Mouse (Mus musculus) stomach, embryonic 16.5 days (tissue): ENCODE measurements around the gene Plxna2. TPM values are rescaled to one million over a fixed set of nuclear protein-coding genes. Genes with fewer than 3 reads are reported as not detected.
A peak's percentile ranks its signal among the peaks of the same experiment; 100 is the strongest.

Experiments used
- ATAC-seq: fragments of 200-750 bp; cut with Nextera tagmentation; 2 replicates; pipeline ENCODE4 v1.8.0; 2017; ENCODE audit warnings: moderate number of reproducible peaks, moderate TSS enrichment; ENCODE audit not compliant: insufficient read depth, low FRiP score
- H3K27ac ChIP-seq: fragments of 300-500 bp; sonication (generic); 2 replicates; pipeline ENCODE4 v1.5.1; 2014; ENCODE audit warnings: low read length
- H3K27me3 ChIP-seq: fragments of 300-500 bp; sonication (generic); 2 replicates; pipeline ENCODE4 v1.6.1; 2014; ENCODE audit warnings: low read length, control low read depth, mixed read lengths; ENCODE audit not compliant: control insufficient read depth, insufficient read depth
- H3K36me3 ChIP-seq: fragments of 300-500 bp; sonication (generic); 2 replicates; pipeline ENCODE4 v1.6.1; 2014; ENCODE audit warnings: low read length; ENCODE audit not compliant: control insufficient read depth, insufficient read depth
- H3K4me1 ChIP-seq: fragments of 300-500 bp; sonication (generic); 2 replicates; pipeline ENCODE4 v1.6.1; 2014; ENCODE audit warnings: low read length, control low read depth, mixed read lengths; ENCODE audit not compliant: control insufficient read depth, insufficient read depth
- H3K4me2 ChIP-seq: fragments of 300-500 bp; sonication (generic); 2 replicates; pipeline ENCODE4 v1.6.1; 2014; ENCODE audit warnings: low read depth, low read length, mixed read lengths
- H3K4me3 ChIP-seq: fragments of 300-500 bp; sonication (generic); replicated peaks from 2 replicates; pipeline ENCODE4 v1.5.1; 2014; ENCODE audit warnings: mild to moderate bottlenecking, low read length
- H3K9ac ChIP-seq: fragments of 300-500 bp; sonication (generic); 2 replicates; pipeline ENCODE4 v1.6.1; 2014; ENCODE audit warnings: low read length
- H3K9me3 ChIP-seq: fragments of 300-500 bp; sonication (generic); replicated peaks from 2 replicates; pipeline ENCODE4 v1.6.1; 2016; ENCODE audit warnings: low read length, control low read depth; ENCODE audit not compliant: control insufficient read depth
- WGBS: fragments of 180-500 bp; shearing (Covaris S2); extraction: QIAGEN DNeasy Blood & Tissue Kit; methylation state at CpG from one replicate; pipeline ENCODE4 v1.1.7; 2014; 5-methylcytosine and 5-hydroxymethylcytosine counted together
- polyA plus RNA-seq: library from polyadenylated mRNA; unstranded; fragments of >200 nt; fragmentation: Nextera tagmentation; extraction: Ambion mirVana; gene quantifications from 2 replicates; pipeline ENCODE4 v1.2.1, GENCODE M21; 2015

Plxna2 gene
- polyA plus RNA-seq, 1 experiment from 2014 or later = 8.2 TPM

DNA sequence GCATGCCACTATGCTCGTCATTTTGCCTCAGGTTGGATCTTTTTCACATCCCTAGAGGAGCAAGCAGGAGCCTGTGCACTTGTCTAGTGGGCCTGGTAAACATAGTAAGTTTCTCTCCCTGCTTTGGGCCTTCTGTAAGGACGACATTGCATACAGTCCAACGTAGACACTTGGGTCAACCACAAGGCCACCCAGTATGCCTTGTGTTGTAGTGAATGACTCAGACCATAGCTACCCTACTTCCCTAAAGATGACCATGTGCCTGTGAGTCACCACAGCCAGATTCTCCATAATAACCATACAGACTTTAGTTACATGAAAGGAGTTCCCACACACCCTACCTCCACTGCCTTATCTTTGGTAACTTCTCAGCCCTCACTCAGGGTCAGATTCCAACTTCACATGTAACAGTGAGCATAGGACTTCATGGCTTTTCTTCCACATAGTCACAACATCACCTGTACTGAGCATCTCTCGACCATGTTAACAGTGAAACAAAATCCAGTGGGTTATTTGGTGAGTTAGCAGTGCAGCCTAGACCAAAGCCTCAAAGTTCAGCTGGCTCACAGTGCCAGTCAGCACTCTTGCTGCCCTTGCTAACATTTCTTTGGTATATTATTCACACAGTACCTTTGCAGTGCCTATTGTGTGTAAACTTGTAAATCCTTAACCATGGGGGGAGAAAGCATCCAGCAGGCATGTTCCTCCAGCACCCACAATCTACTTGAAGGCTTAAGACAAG, 53.9 kb downstream of the Plxna2 start:
- Histone ChIP-seq H3K9me3 (no peaks in the 10 kb centered on the region), H3K4me3 (no peak overlapping the region), H3K4me2 (no peak overlapping the region), H3K27ac (no peak overlapping the region), H3K9ac (no peak overlapping the region), H3K27me3 (no peaks in the 10 kb centered on the region), H3K4me1 (peaks cover 7% of the 10 kb centered on the region; the same call in 1 of the 2 replicates), H3K36me3 (no peaks in the 10 kb centered on the region)
- WGBS = 75% methylated on average over 4 of the region's 4 CpGs
- no peak for ATAC-seq

DNA sequence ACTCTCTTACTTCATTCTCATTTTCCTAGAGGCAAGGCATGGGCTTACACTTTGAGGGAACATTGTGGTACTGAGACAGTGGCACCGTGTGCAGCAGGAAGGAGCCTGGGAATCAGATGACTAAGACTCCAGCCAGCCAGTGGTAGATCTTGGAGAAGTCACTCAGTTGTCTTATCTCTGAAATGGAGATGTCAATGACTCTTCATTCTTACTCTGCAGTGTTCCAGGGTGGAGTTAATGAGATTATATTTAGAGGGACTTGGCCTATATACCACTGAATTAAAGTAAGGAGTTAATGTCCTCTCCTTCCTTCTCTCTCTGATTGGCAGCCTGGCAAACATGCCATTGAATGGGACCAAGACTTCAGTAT, 54.5 kb downstream of the Plxna2 start:
- Histone ChIP-seq H3K27me3 (no peaks in the 10 kb centered on the region), H3K4me1 (peaks cover 11% of the 10 kb centered on the region), H3K27ac (no peak overlapping the region), H3K9me3 (no peaks in the 10 kb centered on the region), H3K36me3 (no peaks in the 10 kb centered on the region), H3K4me3 (no peak overlapping the region), H3K4me2 (no peak overlapping the region), H3K9ac (no peak overlapping the region)
- ATAC-seq = no peak
- WGBS = 90% methylated on average over 1 of the region's 1 CpGs

DNA sequence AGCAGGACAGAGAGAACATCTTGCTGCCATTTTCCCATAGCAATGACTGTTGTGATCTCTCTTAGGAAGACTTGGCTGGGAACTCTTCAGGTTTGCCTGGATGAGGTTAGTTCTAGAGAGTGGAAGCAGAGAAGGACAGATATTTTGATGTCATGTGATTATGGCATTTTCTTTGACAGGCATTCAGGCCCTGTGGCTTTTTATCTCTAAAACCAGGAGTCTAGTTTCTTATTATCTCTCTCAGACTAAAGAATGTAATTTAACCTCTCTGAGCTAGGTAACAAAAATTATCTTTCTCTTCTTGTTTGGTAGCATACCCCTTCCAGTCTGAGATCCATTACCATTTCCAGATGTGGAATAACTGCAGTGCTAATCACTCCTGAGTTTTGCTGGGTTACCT, 55.2 kb downstream of the Plxna2 start:
- no peak for ATAC-seq
- Histone ChIP-seq H3K4me1 (peaks cover 17% of the 10 kb centered on the region), H3K36me3 (no peaks in the 10 kb centered on the region), H3K27ac (no peak overlapping the region), H3K9ac (no peak overlapping the region), H3K27me3 (no peaks in the 10 kb centered on the region), H3K4me2 (no peak overlapping the region), H3K9me3 (no peaks in the 10 kb centered on the region), H3K4me3 (no peak overlapping the region)

DNA sequence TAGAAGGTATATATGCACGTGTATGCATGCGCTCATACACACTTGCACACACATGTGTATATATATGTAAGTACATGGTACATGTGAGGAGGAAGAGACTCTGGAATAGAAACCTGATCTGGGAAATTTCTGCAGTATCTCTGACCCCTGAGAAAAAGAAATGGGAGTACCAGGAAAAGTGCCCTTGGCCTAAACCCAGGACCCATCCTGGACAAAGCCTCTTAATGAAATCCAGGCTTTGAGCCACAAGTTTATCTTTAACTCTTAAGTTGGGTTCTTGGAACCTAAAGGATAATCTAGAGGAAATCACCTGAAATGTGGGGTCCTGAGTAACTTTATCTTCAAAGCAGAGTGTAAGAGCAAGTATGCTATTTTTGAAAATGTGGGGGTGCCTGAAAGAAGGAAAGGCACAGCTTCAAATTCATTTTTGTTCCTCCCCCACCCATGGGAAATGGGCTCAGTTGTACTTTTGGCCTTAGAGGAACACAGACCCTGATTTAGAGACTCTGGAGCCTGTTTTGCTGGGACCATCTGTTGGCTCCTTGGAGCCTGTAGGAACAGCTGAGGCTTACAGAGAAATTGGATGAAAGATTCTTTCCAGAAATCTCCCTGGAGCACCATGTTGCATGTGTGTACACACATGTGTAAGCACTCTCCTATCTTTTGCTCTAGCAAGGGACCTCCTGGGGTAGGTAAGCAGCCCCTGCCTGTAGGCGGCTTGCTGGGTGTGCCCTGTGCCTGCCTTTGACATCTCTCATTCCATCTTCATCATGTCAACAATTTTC, 57.3 kb downstream of the Plxna2 start:
- 71% methylated on average over 3 of the region's 3 CpGs for WGBS
- ATAC-seq = no peak
- no peaks in the 10 kb centered on the region for H3K36me3 ChIP-seq
- H3K27ac ChIP-seq = peak overlapping the region; percentile 83
- H3K4me1 ChIP-seq = peaks cover 33% of the 10 kb centered on the region
- H3K9ac ChIP-seq = no peak overlapping the region
- no peaks in the 10 kb centered on the region for H3K9me3 ChIP-seq
- H3K27me3 ChIP-seq = no peaks in the 10 kb centered on the region
- no peak overlapping the region for H3K4me3 ChIP-seq
- no peak overlapping the region for H3K4me2 ChIP-seq

DNA sequence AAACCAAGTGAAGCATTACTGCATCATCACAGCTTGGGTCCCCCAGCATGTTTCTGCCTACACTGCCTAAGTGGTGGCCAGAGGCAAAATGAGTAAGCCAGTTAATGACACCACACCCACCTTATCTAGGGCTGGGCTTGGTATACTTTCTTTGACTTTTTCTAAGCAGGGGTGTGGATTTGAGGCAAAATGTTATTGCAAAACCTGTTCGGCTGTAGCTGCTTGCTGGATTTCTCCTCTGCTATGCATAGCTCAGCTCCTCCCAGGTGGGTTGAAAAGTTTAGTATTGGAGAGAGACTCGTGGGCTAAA, 57.8 kb downstream of the Plxna2 start:
- Histone ChIP-seq H3K9me3 (no peaks in the 10 kb centered on the region), H3K27me3 (no peaks in the 10 kb centered on the region), H3K36me3 (no peaks in the 10 kb centered on the region), H3K9ac (no peak overlapping the region), H3K4me3 (no peak overlapping the region), H3K4me2 (peak overlapping the region; percentile 5; the same call in 1 of the 2 replicates), H3K4me1 (peaks cover 39% of the 10 kb centered on the region), H3K27ac (peak overlapping the region; percentile 83)
- peak; percentile 93 for ATAC-seq
- 29% methylated on average over 2 of the region's 2 CpGs for WGBS

DNA sequence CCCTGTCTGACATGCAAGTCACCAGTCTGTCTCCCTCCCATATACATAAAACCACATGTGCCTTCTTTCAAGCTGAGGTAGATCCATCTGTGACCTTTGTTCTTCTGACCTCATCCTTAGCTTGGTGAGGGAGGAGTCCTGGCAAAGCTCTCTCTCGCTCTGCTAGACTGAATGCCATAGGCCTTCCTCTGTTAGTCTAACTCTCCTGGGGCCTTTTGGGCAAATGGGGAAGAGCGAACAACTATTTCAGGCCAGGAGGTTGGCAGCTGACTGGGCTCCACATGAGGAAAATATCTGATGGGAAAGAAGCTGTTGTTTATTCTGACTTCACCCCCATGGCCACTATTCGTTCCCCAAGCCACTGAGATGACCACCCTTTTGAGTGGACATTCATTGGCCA, 59.9 kb downstream of the Plxna2 start:
- Histone ChIP-seq H3K27me3 (no peaks in the 10 kb centered on the region), H3K9me3 (no peaks in the 10 kb centered on the region), H3K4me1 (peaks cover 48% of the 10 kb centered on the region), H3K4me3 (no peak overlapping the region), H3K27ac (peak overlapping the region; percentile 57; the same call in 1 of the 2 replicates), H3K4me2 (no peak overlapping the region), H3K9ac (no peak overlapping the region), H3K36me3 (no peaks in the 10 kb centered on the region)
- ATAC-seq = no peak
- WGBS = 77% methylated on average over 3 of the region's 3 CpGs

DNA sequence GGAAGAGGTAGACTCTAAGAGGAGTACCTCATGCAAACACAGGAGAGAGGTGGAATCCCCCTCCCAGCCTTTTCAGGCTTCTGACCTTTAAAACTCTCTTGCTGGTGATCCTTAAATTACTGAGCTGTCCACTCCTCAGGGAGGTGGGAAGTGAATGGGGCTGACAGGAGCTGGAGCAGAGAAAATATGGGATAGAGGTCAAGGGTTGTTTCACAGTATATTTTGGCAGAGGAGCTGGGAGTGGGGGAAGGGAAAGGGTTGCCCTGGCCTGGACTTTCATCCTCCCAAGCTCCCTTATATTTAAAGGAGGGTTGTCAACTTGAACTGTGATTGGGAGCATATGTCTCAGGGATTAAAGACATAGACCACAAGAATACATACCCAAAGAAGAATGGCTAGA, 61.1 kb downstream of the Plxna2 start:
- Histone ChIP-seq H3K4me2 (no peak overlapping the region), H3K27ac (no peak overlapping the region), H3K9me3 (no peaks in the 10 kb centered on the region), H3K4me1 (peaks cover 48% of the 10 kb centered on the region), H3K27me3 (no peaks in the 10 kb centered on the region), H3K36me3 (no peaks in the 10 kb centered on the region), H3K9ac (no peak overlapping the region), H3K4me3 (no peak overlapping the region)
- no peak for ATAC-seq

DNA sequence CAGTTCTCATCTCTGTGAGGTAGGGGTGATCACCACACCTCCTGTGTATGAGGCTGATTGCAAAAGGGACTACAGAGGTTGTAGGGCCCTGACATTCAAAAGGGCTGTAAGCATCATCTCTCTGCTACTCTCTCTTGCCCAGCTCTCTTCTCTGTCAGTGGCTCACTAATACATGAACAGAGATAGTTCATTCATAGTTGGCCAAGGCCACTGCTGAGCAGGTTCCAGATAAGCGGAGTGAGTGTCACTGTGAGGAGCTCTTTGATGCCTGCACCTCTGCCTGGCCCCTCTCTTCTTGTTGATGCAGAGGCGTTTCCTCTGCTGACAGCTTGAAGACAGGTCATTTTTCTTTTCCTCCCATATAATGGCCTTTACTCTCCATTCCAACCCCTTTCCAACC, 62.1 kb downstream of the Plxna2 start:
- peaks cover 47% of the 10 kb centered on the region for H3K4me1 ChIP-seq
- 25% methylated on average over 2 of the region's 2 CpGs for WGBS
- no peaks in the 10 kb centered on the region for H3K27me3 ChIP-seq
- no peak for ATAC-seq
- no peak overlapping the region for H3K27ac ChIP-seq
- H3K4me2 ChIP-seq = no peak overlapping the region
- no peaks in the 10 kb centered on the region for H3K9me3 ChIP-seq
- no peaks in the 10 kb centered on the region for H3K36me3 ChIP-seq
- H3K4me3 ChIP-seq = no peak overlapping the region
- no peak overlapping the region for H3K9ac ChIP-seq

DNA sequence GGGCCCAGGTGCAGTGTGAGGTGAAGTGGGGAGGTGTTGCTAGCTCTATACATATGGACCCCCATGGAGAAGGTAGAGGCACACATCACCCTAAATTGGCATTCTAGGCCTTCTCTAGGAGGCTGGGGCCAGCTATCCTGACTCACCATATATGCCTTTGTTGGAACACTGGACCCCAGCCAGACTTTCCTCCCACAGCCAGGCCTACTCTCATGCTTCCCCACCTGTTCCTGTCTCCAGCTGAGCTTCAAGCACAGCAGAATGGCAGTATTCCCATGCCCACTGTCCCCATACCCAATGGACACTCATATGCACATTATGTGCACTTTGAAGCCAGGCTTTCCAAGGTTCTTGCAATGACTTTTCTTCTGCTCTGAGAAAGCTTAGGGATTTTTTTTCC, 64.0 kb downstream of the Plxna2 start:
- Histone ChIP-seq H3K4me3 (no peak overlapping the region), H3K9ac (no peak overlapping the region), H3K36me3 (no peaks in the 10 kb centered on the region), H3K4me1 (peaks cover 41% of the 10 kb centered on the region), H3K9me3 (no peaks in the 10 kb centered on the region), H3K27me3 (no peaks in the 10 kb centered on the region), H3K27ac (no peak overlapping the region), H3K4me2 (no peak overlapping the region)
- 0 out of 2 replicates have a peak, but pooled peaks have one; percentile 51 for ATAC-seq
